Mouse (Mus musculus): ENCODE results near the gene Nck1.

DNA sequence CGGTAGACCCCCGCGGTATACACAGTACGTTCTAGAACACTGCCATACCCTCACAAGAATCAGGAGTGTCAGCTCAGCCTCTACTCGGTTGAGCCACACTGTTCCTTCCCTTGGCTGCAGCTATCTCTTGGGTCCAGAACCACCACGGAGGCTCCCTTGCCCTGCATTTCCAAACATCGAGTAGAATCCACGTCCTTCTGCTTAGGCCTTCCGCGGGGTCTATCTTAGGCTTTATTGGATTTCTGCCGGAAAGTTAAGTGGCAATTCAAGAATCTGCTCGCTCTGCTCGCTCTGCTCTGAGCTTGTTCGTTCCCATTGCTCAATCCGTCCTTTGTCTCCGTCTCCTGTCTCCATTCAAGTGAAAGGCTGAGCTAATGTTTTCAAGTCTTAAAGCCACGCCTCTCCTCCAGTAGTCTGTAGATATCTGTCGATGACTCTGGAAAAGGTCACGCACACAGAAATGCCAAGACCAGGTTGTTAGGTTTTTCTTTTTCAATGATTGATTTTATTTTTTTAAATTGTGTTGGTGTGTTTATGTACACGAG is 34.3 kb upstream of the Nck1 start:
- no peak for TF ChIP-seq CTCF (IDR thresholded peaks at IDR 0.05; ENCODE audit: control insufficient read depth, insufficient read depth, low read length)
- TF ChIP-seq POLR2A (IDR thresholded peaks at IDR 0.05; ENCODE audit: borderline replicate concordance, control insufficient read depth, low read depth, low read length) = no peak

All from bone marrow, adult 2 months (tissue).